Mouse (Mus musculus) intestine, embryonic 14.5 days (tissue): ENCODE measurements around the gene Rnd3. TPM values are rescaled to one million over a fixed set of nuclear protein-coding genes. Genes with fewer than 3 reads are reported as not detected.

Experiments used
- ATAC-seq: fragments of 200-750 bp; cut with Nextera tagmentation; replicated peaks from 2 replicates; pipeline ENCODE4 v1.8.0; 2017; ENCODE audit warnings: low read depth, moderate number of reproducible peaks, moderate TSS enrichment, moderate library complexity; ENCODE audit not compliant: low FRiP score, low TSS enrichment
- DNase-seq: peaks from one replicate; pipeline ENCODE4 v3.0.0-alpha.2; 2018; ENCODE audit warnings: low spot score
- H3K27ac ChIP-seq: fragments of 300-500 bp; sonication (generic); 2 replicates; pipeline ENCODE4 v1.5.1; 2014; ENCODE audit warnings: low read depth, mild to moderate bottlenecking, control low read depth
- H3K27me3 ChIP-seq: fragments of 300-500 bp; sonication (generic); replicated peaks from 2 replicates; pipeline ENCODE4 v1.6.1; 2014; ENCODE audit warnings: low read length, control low read depth; ENCODE audit not compliant: control insufficient read depth, insufficient read depth
- H3K36me3 ChIP-seq: fragments of 300-500 bp; sonication (generic); 2 replicates; pipeline ENCODE4 v1.6.1; 2014; ENCODE audit warnings: low read length, control low read depth; ENCODE audit not compliant: control insufficient read depth, insufficient read depth
- H3K4me1 ChIP-seq: fragments of 300-500 bp; sonication (generic); replicated peaks from 2 replicates; pipeline ENCODE4 v1.6.1; 2014; ENCODE audit warnings: low read length, control low read depth, mixed read lengths; ENCODE audit not compliant: control insufficient read depth, insufficient read depth
- H3K4me2 ChIP-seq: fragments of 300-500 bp; sonication (generic); 2 replicates; pipeline ENCODE4 v1.6.1; 2014; ENCODE audit warnings: low read length
- H3K4me3 ChIP-seq: fragments of 300-500 bp; sonication (generic); 2 replicates; pipeline ENCODE4 v1.5.1; 2014; ENCODE audit warnings: low read depth, low read length, control low read depth, mixed read lengths
- H3K9ac ChIP-seq: fragments of 300-500 bp; sonication (generic); 2 replicates; pipeline ENCODE4 v1.6.1; 2014; ENCODE audit warnings: mild to moderate bottlenecking, low read length
- H3K9me3 ChIP-seq: fragments of 300-500 bp; sonication (generic); 2 replicates; pipeline ENCODE4 v1.6.1; 2016; ENCODE audit warnings: low read length, control low read depth; ENCODE audit not compliant: control insufficient read depth
- WGBS: fragments of 180-500 bp; shearing (Covaris S2); extraction: QIAGEN DNeasy Blood & Tissue Kit; methylation state at CpG from one replicate; pipeline ENCODE4 v1.1.7; 2014; 5-methylcytosine and 5-hydroxymethylcytosine counted together
- polyA plus RNA-seq: library from polyadenylated mRNA; unstranded; fragments of >200 nt; fragmentation: Nextera tagmentation; extraction: Ambion mirVana; gene quantifications from 2 replicates; pipeline ENCODE4 v1.2.1, GENCODE M21; 2014

Gene Rnd3
- polyA plus RNA-seq = 85.0 and 104 TPM in 2 replicates

DNA sequence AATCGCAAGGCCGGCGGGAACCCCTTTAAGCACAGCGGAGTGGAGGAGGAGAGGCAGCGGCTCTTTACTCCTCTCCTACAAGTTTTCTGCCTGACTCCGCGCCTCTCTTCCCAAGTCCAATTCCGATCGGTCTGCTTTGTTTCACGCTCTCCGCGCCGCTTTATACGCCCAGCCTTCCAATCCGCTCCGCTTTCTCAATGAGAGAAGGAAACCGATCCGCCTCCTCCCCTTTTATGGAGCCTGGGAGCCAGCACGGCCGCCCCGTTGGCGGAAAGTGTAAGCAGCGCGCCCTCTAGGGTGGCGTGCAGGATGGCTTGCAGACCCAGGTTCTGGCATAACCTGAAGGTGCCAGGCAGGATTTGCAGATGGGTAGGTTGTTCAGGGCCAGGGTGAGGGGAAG lies at the start of gene Rnd3:
Gene Rnd3 (minus strand): TSS at position 137 of the 400 bp plus-strand sequence.
- Histone ChIP-seq H3K36me3 (no peaks in the 10 kb centered on the region), H3K27me3 (no peaks in the 10 kb centered on the region), H3K27ac (peak within 1 kb of the TSS; percentile 92), H3K4me1 (peaks cover 12% of the 10 kb centered on the region), H3K9ac (peak within 1 kb of the TSS; percentile 95), H3K4me3 (peak within 1 kb of the TSS; percentile 92), H3K9me3 (no peaks in the 10 kb centered on the region), H3K4me2 (peak within 1 kb of the TSS; percentile 65)
- DNase-seq (peak; percentile 96), ATAC-seq (peak; percentile 77)
- WGBS = under 1% methylated on average over 25 of the region's 25 CpGs

DNA sequence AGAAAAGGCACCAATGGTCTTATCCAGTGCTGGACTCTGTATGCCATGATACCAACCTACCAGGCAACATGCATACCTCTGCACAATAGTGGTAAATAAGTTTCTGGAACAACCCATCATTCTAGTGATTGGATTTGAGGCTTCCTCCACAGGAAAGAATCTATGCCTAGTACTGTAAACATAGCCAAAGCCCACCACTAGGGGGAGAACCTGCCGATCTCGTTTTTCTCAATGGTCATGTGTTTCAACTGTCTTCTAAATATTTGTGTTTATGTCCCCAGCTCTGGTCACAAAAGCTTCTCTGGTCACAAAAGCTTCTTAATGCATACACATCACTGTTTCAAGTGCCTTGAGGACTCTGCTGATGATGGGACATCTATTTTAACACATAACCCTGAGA lies 43.4 kb upstream of the Rnd3 start:
- Histone ChIP-seq H3K4me1 (no peaks in the 10 kb centered on the region), H3K4me2 (no peak overlapping the region), H3K9me3 (no peaks in the 10 kb centered on the region), H3K9ac (no peak overlapping the region), H3K27ac (no peak overlapping the region), H3K27me3 (no peaks in the 10 kb centered on the region), H3K4me3 (no peak overlapping the region), H3K36me3 (no peaks in the 10 kb centered on the region)
- ATAC-seq (no peak), DNase-seq (no peak)
- 71% methylated on average over 2 of the region's 2 CpGs for whole genome bisulfite sequencing

- Histone ChIP-seq H3K4me3 (no peak overlapping the region), H3K4me2 (no peak overlapping the region), H3K36me3 (no peaks in the 10 kb centered on the region), H3K27me3 (no peaks in the 10 kb centered on the region), H3K9me3 (no peaks in the 10 kb centered on the region), H3K4me1 (no peaks in the 10 kb centered on the region), H3K9ac (no peak overlapping the region), H3K27ac (no peak overlapping the region)
- WGBS = 88% methylated on average over 2 of the region's 2 CpGs
- ATAC-seq (no peak), DNase-seq (no peak)
These were observed 36.9 kb upstream of the Rnd3 start for GRCm38 (mm10) chr2:51185762-51186161.

DNA sequence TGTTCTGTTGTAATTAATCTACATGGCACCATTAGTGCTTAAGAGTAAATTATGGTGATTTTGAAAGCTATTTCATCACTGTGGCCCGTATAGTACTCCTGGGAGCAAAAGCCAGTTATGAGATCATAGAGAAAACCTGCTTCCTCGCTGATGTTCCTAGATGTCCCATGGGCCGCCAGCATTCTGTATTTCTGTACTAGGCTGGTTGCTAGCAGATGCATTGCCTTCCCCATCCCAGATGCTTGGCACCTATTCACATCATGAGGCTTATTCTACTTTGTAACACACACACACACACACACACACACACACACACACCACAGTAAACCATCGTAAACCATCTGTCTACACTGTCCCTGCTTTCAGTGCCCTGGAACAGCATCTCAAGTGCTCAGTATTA lies 34.1 kb upstream of the Rnd3 start:
- DNase-seq = no peak
- Histone ChIP-seq H3K9ac (no peak overlapping the region), H3K36me3 (no peaks in the 10 kb centered on the region), H3K9me3 (no peaks in the 10 kb centered on the region), H3K4me1 (no peaks in the 10 kb centered on the region), H3K4me3 (no peak overlapping the region), H3K4me2 (no peak overlapping the region), H3K27me3 (no peaks in the 10 kb centered on the region), H3K27ac (no peak overlapping the region)
- WGBS = 93% methylated on average over 4 of the region's 4 CpGs
- ATAC-seq = no peak

GRCm38 (mm10) chr2:51181376-51181775 lies 32.5 kb upstream of the Rnd3 start:
- no peak for ATAC-seq
- Histone ChIP-seq H3K27ac (no peak overlapping the region), H3K36me3 (no peaks in the 10 kb centered on the region), H3K9ac (no peak overlapping the region), H3K4me2 (no peak overlapping the region), H3K9me3 (no peaks in the 10 kb centered on the region), H3K4me3 (no peak overlapping the region), H3K27me3 (no peaks in the 10 kb centered on the region), H3K4me1 (no peaks in the 10 kb centered on the region)
- no peak for DNase-seq

DNA sequence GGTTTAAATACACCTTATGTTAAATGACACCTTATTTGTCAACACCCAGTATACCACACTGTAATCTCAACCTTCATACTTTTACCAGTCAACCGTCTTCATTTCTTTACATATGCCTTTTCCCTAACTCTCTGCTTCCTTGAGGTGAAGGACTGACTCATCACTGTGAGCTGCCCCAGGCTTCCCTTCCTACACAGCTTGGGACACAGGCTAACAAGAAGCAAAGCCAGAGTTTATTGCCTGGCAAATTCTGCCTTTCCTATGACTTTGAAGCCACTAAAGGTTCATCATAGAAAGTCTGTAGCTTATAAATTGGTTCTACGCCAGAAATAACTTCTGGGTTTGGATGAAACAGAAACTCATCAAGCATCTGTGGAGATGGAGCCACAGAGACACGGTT lies 30.2 kb upstream of the Rnd3 start:
- ATAC-seq = no peak

DNA sequence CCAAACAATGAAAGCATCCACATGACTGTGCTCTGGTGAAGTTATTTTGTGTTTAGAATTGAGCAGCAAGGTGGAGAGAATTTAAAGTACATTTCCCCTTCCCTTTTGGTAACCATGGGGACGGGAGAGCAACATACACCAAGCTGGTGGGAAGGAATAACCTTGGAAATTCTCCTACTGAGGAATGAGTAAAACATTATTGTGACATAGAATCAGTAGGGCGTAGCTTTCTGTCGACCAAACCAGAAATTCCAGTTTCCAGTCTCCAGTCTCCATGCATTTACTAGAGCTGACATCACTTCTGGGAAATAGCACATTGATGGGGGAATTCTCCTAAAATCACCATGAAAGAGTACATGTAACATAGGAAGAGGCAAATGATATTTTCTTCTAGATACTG lies 28.7 kb upstream of the Rnd3 start:
- Histone ChIP-seq H3K4me3 (no peak overlapping the region), H3K27ac (no peak overlapping the region), H3K4me2 (no peak overlapping the region), H3K9me3 (no peaks in the 10 kb centered on the region), H3K36me3 (no peaks in the 10 kb centered on the region), H3K4me1 (no peaks in the 10 kb centered on the region), H3K9ac (no peak overlapping the region), H3K27me3 (no peaks in the 10 kb centered on the region)
- 60% methylated on average over 3 of the region's 3 CpGs for WGBS
- ATAC-seq (peak; percentile 47), DNase-seq (no peak)

More for the DNA sequence above, 30.2 kb upstream of the Rnd3 start:
- Histone ChIP-seq H3K9me3 (no peaks in the 10 kb centered on the region), H3K27me3 (no peaks in the 10 kb centered on the region), H3K4me3 (no peak overlapping the region), H3K27ac (no peak overlapping the region), H3K4me2 (no peak overlapping the region), H3K4me1 (no peaks in the 10 kb centered on the region), H3K36me3 (no peaks in the 10 kb centered on the region), H3K9ac (no peak overlapping the region)
- 76% methylated on average over 3 of the region's 3 CpGs for WGBS
- no peak for DNase-seq

DNA sequence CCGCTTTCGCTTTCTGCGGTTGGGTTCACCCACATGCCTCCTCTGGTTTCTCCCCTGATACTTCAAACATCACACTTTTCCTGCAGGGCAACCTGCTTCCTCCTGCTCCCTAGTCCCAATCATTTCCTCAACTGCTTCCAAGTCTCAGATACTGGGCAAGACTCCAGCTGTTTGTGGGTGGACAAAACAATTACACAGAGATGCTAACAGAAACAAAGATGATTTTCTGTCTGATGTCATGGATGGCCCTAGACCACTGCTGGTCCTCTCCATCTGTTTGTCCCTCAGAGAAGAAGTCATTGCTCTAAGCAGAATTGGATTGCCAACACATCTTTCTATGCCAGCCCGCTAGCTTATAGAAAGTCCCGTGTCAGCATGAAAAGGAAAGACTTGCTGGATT lies 26.4 kb upstream of the Rnd3 start:
- H3K36me3 ChIP-seq = no peaks in the 10 kb centered on the region
- no peaks in the 10 kb centered on the region for H3K4me1 ChIP-seq
- WGBS = 90% methylated on average over 5 of the region's 5 CpGs

GRCm38 (mm10) chr2:51161110-51161509 lies 12.2 kb upstream of the Rnd3 start:
- WGBS = 92% methylated on average over 2 of the region's 2 CpGs
- no peak for ATAC-seq
- DNase-seq = no peak
- Histone ChIP-seq H3K9ac (no peak overlapping the region), H3K9me3 (no peaks in the 10 kb centered on the region), H3K4me1 (no peaks in the 10 kb centered on the region), H3K36me3 (no peaks in the 10 kb centered on the region), H3K27me3 (no peaks in the 10 kb centered on the region), H3K27ac (no peak overlapping the region), H3K4me3 (no peak overlapping the region), H3K4me2 (no peak overlapping the region)

More for the DNA sequence above, 26.4 kb upstream of the Rnd3 start:
- ATAC-seq (no peak), DNase-seq (no peak)
- Histone ChIP-seq H3K9ac (no peak overlapping the region), H3K27ac (no peak overlapping the region), H3K9me3 (no peaks in the 10 kb centered on the region), H3K4me2 (no peak overlapping the region), H3K4me3 (no peak overlapping the region), H3K27me3 (no peaks in the 10 kb centered on the region)
